Mouse (Mus musculus): ENCODE results near the gene Fam167b.

DNA sequence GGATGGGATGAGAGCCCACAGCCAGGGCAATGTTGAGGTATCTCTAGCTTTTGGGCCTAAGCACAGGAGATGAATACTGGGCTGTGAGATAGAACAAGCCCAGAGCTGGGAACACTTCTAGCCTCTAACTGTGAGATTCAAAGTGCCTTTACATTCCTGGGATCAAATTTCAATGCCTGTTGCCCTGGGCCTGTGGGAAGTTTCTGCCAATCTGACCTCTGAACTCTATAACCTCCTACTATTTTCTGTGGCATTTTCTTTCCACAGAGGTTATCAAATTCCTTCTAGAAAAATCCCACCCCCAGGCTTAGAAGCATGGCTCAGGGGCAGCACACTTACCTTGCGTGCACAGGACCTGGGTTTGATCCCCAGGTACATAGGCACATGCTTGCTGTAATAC is 28.1 kb downstream of the Fam167b start:
- TF ChIP-seq POLR2A (IDR thresholded peaks at IDR 0.05; ENCODE audit: borderline replicate concordance, control insufficient read depth, low read depth, low read length): no peak
- TF ChIP-seq CTCF (IDR thresholded peaks at IDR 0.05; ENCODE audit: control insufficient read depth, insufficient read depth, low read length): no peak

All from bone marrow, adult 2 months (tissue).